Mouse (Mus musculus) gonadal fat pad, adult 2 months (tissue): ENCODE data around the gene Fbxo34. TPM values are rescaled to one million over a fixed set of nuclear protein-coding genes. Genes with fewer than 3 reads are reported as not detected.
"Not testable (repeated sequence)": the region's sequence is repeated elsewhere in the genome, so short reads cannot be mapped to it uniquely, and the experiment has no call there.

ENCODE experiments used
- DNase-seq: peaks from one replicate; pipeline ENCODE4 v3.0.0-alpha.2; 2012; ENCODE audit warnings: low read depth
- polyA plus RNA-seq: library from polyadenylated mRNA; depleted of rRNA; stranded (reverse); fragments of >200 nt; gene quantifications from 2 replicates; pipeline ENCODE4 v1.2.3, GENCODE M21; 2012; rRNA removed

Fbxo34 gene
- polyA plus RNA-seq, result 8.8 and 12.1 TPM in 2 replicates

DNA sequence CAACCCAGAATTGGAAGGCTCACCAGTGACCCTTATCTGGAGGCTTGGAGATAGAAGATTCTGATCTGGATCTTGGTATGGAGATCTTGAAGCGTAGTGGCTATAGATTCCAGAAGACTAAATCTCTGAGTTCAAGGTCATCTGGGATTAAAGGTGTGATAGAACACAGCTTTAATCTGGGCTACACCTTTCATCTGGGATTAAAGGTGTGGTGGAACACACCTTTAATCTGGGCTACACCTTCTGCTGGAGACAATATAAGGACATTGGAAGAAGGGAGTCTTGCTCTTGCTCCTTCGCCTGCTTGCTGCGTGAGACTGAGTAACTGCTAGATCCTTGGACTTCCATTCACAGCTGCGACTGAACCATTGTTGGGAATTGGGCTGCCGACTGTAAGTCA lies at the start of gene Fbxo34:
TSS of gene Fbxo34 (plus strand) at position 301 of the 400 bp plus-strand sequence.
- DNase-seq, result not testable (repeated sequence)

- no peak for DNase-seq
Measured at GRCm38 (mm10) chr14:47402735-47403134, 47.5 kb upstream of the Fbxo34 start.

DNA sequence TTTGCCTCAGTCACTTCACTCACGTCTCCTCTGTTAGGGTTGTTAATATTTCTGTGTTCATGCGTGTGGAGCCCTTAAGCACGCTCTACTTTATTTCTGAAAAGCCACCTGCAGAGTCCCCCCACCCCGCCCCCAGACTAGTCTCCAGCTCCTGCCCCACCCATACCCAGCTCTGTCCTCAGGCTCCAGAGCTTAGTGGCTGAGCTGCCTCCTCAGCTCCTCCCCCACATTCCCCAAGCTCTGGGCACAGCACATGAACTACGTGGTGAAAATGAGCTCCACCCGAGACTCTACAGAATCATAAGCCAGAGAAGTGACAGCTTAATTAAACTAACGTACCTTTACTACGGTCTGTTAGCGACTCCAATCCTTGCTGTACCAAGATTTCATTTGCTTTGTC lies 44.2 kb upstream of the Fbxo34 start:
- no peak for DNase-seq

DNA sequence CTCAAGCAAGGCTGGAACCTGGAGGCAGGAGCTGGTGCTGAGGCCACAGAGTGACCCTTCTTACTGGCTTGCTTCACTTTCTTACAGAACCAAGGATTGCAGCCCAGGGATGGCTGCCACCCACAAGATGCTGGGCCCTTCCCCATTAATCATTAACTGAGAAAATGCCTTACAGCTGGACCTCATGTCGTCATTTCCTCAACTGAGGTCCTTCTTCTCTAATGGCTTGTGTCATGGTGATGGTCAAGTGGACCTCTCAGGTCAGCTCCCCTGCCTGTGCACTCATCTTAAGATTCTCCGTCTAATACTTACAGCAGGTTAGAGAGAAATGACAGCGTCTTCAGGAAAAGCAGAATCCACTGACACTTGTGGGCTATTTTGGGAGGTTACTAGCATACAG lies 32.9 kb upstream of the Fbxo34 start:
- DNase-seq, result no peak

DNA sequence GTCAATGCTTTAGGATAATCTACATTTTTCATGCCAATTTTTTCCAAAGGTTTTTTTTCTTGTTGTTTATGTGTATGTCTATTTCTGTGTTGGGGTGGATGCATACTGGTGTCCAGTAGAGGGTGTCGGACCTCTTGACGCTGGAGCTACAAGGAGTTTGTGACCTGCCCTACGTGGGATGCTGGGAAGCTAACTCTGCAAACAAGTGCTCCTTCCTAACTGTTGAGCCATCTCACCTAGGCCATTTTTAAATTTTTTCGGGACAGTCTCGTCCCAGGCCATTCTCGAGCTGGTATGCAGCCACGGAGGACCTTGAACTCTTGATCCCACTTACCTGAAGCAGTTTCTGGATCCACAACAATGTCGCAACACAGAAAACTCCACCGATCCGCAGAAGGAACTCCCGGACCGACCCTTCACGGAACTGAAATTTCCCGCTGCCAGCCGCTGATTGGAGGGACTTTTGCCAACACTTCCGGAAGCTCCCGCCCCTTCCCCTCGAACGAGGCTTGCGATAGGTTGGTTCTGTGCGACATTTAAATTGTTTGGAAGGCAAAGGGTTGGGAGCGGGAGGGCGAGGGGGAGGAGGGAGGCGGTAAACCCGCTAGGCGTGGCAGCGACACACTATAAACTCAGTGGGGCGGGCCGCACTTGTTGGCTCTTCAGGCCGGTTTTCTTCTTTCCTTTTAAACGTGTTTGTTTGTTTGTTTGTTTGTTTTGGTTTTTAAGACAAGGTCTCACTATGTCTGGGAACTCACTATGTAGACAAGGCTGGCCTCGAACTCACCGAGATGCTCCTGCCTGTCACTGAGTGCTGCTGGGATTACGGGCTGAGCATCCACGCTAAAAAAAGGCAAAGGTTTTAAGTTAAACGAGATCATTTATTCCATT lies 32.2 kb upstream of the Fbxo34 start, which contains the start of gene Dlgap5:
TSS of gene Dlgap5 (minus strand) at position 633 of the 891 bp plus-strand sequence.
- peak; percentile 55 for DNase-seq

- DNase-seq, result no peak
Measured at GRCm38 (mm10) chr14:47418666-47418991, 31.6 kb upstream of the Fbxo34 start.

GRCm38 (mm10) chr14:47419034-47419625 lies 31.1 kb upstream of the Fbxo34 start:
- no peak for DNase-seq

- DNase-seq, result no peak
Measured at GRCm38 (mm10) chr14:47419723-47420276, 30.4 kb upstream of the Fbxo34 start.

DNA sequence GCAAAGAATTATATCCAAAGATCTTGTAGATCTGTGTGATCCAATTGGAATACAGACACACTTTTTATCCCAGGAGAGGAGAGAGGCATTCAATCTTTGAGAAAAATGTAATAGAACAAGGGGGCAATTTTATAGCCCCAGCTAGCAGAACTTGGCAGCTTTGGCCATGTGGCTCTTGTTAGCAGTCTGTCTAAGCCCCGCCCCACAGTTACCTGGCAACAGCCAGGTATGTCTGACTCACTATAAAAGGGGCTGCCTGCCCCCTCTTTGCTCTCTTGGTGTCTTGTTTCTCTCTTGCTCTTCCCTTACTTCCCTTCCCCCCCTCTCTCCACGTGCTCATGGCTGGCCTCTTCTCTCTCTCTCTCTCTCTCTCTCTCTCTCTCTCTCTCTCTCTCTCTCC lies 28.6 kb upstream of the Fbxo34 start:
- no peak for DNase-seq

- DNase-seq, result no peak
Measured at GRCm38 (mm10) chr14:47422466-47422865, 27.8 kb upstream of the Fbxo34 start.

- no peak for DNase-seq
Measured at GRCm38 (mm10) chr14:47432987-47433386, 17.2 kb upstream of the Fbxo34 start.

GRCm38 (mm10) chr14:47438947-47439346 lies 11.3 kb upstream of the Fbxo34 start:
- DNase-seq, result no peak

GRCm38 (mm10) chr14:47444907-47445306 lies 5.3 kb upstream of the Fbxo34 start:
- DNase-seq, result no peak

DNA sequence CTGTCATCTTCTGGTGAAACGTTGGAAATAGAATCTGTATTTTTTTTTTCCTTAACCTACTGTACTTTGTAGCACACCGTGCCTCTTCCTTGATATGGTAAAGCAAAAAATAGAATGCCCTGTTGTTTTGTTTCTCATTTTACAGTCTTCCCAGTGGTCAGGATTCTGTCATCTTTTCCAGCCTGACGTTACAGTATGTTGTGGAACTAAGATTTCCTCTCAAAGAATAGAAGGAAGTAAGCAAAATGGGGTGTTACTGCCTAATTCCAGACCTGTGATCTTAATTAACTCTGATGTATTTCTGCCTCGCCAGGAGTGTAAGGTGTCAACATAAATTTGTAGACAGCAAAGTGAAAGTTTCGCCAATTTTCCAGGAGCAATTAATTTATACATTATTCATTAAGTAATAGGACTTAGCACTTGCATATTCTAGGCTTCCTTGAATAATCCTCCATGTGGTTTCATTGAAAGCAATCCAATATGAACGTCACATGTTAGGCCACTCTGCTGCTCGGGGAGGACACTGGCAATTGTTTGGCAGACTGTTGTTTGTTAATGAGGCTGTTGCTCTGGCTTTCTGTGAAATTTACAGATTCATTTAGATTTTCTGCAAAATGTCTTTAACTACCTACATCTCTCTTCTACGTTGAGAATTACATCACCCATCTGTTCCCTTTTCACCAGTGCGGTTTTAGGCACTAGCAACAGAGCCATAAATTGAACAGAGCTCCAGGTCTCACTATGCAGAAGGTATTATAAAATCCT lies 4.7 kb upstream of the Fbxo34 start:
- no peak for DNase-seq

GRCm38 (mm10) chr14:47459556-47459955 lies 9.3 kb downstream of the Fbxo34 start:
- no peak for DNase-seq

GRCm38 (mm10) chr14:47461997-47462396 lies 11.8 kb downstream of the Fbxo34 start:
- DNase-seq, result no peak

GRCm38 (mm10) chr14:47462453-47462852 lies 12.2 kb downstream of the Fbxo34 start:
- DNase-seq, result no peak

DNA sequence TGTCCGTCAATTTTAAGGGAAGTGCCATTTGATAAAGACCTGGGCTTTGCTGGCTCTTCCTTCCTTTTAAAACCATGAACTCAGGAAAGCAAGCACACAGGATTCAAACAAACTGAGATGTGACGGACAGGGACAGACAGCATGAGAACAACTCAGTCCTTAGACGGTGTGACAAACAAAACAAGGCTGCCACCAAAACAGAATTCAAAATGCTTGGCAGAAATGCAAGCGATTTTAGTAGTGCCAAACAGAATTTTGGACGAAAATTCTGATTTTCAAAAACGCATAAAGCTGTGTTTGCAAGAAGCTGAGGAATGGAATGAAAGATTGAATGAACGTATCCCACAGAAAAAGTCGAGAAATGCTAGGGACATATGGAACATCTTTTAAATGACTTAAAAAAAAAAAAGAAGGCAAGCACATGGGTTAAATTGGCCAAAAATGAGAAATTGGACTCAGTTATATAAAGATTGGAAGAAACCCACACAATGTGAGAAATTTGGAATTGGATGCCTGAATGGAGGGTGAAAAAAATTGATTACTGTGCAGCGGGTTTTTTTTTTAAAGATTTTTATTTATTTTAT lies 12.7 kb downstream of the Fbxo34 start:
- no peak for DNase-seq

DNA sequence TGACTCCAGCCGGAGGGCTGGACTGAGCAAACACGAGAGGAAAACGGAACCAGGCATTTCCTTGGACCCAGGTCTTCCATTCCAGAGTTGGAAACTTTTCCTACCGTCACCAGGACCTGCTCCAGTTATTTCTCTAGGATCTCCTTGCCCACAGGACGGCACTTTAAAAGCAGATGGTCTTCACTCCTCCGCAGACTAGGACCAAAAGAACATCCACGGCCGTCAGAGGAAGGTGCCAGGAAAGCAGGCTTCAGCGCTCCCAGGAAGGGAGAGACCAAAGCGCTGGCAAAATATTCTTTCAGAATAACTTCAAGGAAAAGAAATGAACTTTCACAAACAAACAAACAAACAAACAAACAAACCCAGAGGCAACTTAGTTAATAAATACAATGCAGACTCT lies 14.2 kb downstream of the Fbxo34 start:
- no peak for DNase-seq

DNA sequence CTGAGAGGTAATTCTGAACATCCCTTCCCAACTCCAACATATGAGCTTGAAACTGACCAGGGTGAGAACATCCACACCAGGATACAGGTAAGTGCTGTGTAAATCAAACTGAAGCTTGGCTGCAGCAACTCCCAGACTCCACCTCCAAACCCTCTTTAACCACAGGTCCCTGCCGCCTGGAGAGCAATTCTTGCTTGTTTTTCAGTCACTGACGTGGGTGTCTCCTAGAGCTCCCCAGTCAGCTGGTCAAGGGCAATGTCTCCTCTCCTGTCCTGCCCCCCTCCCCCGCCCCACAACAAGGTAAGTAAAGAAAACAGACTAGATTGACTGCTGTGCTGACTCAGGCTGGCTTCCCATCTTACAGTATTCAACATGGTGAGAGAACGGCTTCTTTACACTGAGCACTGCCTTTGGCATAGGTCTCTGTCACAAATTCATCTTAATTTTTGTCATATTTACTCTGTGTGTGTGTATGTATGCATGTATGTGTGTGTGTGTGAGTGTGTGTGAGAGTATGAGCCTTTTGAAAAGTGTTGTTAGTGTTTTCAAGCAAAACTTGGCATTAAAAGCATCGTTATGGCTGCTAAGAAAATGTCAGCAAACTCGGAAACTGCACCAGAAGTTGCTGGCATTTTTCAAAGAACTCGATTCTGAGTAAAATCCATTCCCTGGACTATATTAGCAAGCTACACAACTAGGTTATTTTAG lies 15.4 kb downstream of the Fbxo34 start:
- DNase-seq, result no peak

DNA sequence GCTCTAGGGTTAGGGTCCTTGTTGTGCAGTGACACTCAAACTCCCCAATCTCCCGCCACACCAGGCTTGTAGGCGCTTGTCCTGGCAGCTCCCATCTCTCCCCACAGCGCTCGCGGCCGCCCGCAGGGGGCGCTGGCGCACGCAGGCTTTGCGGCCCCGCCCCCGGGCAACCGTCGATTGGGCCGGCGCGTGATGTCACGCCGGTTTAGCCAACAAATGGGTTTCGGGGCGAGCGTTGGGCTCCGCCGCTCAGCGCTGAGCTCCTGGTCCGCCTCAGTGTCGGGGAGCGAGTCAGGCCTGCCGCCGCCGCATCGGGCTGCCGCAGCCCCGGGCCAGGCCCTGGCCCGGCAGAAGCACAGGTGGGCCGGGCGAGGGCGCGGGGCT lies 22.1 kb downstream of the Fbxo34 start:
- DNase-seq, result no peak
